Mouse (Mus musculus): Measurements from ENCODE around the gene Krtap19-2. TPM values are rescaled to one million over a fixed set of nuclear protein-coding genes. Genes with fewer than 3 reads are reported as not detected.

Krtap19-2 gene
- polyA plus RNA-seq (2014; fragmentation: Illumina TruSeq; extraction: RNeasy Lipid Tissue Mini Kit (QIAGEN cat#74804)) = not detected

GRCm38 (mm10) chr16:88874169-88874568, at the start of gene Krtap19-2:
TSS of gene Krtap19-2 (minus strand) at chr16:88874269.

GRCm38 (mm10) chr16:88896357-88896756, 22.3 kb upstream of the Krtap19-2 start, which contains the start of gene Krtap19-5:
TSS of gene Krtap19-5 (minus strand) at chr16:88896457.

DNA sequence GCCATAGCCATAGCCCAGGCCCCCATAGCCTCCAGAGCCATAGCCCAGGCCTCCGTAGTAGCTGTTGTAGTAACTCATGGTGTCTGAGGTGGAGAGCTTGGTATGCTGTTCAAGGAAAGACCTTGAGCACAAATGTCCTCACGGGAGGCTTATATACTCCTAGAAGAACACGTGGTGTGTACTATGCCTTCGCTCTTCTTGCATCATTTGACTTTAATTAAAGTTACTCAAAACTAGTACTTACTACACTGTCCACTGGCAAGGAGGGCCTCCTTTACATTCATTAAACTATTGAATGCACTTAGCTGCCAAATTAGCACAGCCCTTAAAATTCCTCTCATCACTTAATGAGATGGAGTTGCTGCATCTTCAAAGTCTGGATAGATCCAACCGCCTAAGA, 10.9 kb upstream of the Krtap19-2 start, which contains the start of gene Krtap19-4:
Gene Krtap19-4 (minus strand): TSS at position 101 of the 400 bp plus-strand sequence.

GRCm38 (mm10) chr16:88877938-88878337, 3.9 kb upstream of the Krtap19-2 start, which contains the start of gene Krtap19-3:
TSS of gene Krtap19-3 (minus strand) at chr16:88878038.

GRCm38 (mm10) chr16:88869311-88869710, 4.8 kb downstream of the Krtap19-2 start, which contains the start of gene Krtap19-1:
TSS of gene Krtap19-1 (minus strand) at chr16:88869411.

GRCm38 (mm10) chr16:88826095-88826652, 47.9 kb downstream of the Krtap19-2 start, which contains the start of gene Krtap14:
TSS of gene Krtap14 (minus strand) at chr16:88826145.

Other genes with a start within 250 kb of the Krtap19-2 start
- gene 2310079G19Rik, start 246.6 kb downstream of the Krtap19-2 start, polyA plus RNA-seq (2014; fragmentation: Illumina TruSeq; extraction: RNeasy Lipid Tissue Mini Kit (QIAGEN cat#74804)) = not detected
- not detected for gene Krtap26-1, start 226.5 kb downstream of the Krtap19-2 start, polyA plus RNA-seq (2014; fragmentation: Illumina TruSeq; extraction: RNeasy Lipid Tissue Mini Kit (QIAGEN cat#74804))
- gene Krtap27-1, start 202.6 kb downstream of the Krtap19-2 start, polyA plus RNA-seq (2014; fragmentation: Illumina TruSeq; extraction: RNeasy Lipid Tissue Mini Kit (QIAGEN cat#74804)) = not detected
- not detected for gene 2310061N02Rik, start 166.3 kb downstream of the Krtap19-2 start, polyA plus RNA-seq (2014; fragmentation: Illumina TruSeq; extraction: RNeasy Lipid Tissue Mini Kit (QIAGEN cat#74804))
- gene Krtap13-1, start 145.4 kb downstream of the Krtap19-2 start, polyA plus RNA-seq (2014; fragmentation: Illumina TruSeq; extraction: RNeasy Lipid Tissue Mini Kit (QIAGEN cat#74804)) = not detected
- gene Krtap13, start 122.6 kb downstream of the Krtap19-2 start, polyA plus RNA-seq (2014; fragmentation: Illumina TruSeq; extraction: RNeasy Lipid Tissue Mini Kit (QIAGEN cat#74804)) = not detected
- not detected for gene 2310034C09Rik, start 115.4 kb downstream of the Krtap19-2 start, polyA plus RNA-seq (2014; fragmentation: Illumina TruSeq; extraction: RNeasy Lipid Tissue Mini Kit (QIAGEN cat#74804))
- not detected for gene 2310057N15Rik, start 100.1 kb downstream of the Krtap19-2 start, polyA plus RNA-seq (2014; fragmentation: Illumina TruSeq; extraction: RNeasy Lipid Tissue Mini Kit (QIAGEN cat#74804))
- not detected for gene Gm5965, start 96.4 kb downstream of the Krtap19-2 start, polyA plus RNA-seq (2014; fragmentation: Illumina TruSeq; extraction: RNeasy Lipid Tissue Mini Kit (QIAGEN cat#74804))
- not detected for gene Gm20741, start 62.0 kb downstream of the Krtap19-2 start, polyA plus RNA-seq (2014; fragmentation: Illumina TruSeq; extraction: RNeasy Lipid Tissue Mini Kit (QIAGEN cat#74804))
- not detected for gene Krtap15, start 54.1 kb downstream of the Krtap19-2 start, polyA plus RNA-seq (2014; fragmentation: Illumina TruSeq; extraction: RNeasy Lipid Tissue Mini Kit (QIAGEN cat#74804))
- not detected for gene Krtap14, start 48.1 kb downstream of the Krtap19-2 start, polyA plus RNA-seq (2014; fragmentation: Illumina TruSeq; extraction: RNeasy Lipid Tissue Mini Kit (QIAGEN cat#74804))
- not detected for gene Krtap19-1, start 4.9 kb downstream of the Krtap19-2 start, polyA plus RNA-seq (2014; fragmentation: Illumina TruSeq; extraction: RNeasy Lipid Tissue Mini Kit (QIAGEN cat#74804))
- gene Krtap19-3, start 3.8 kb upstream of the Krtap19-2 start, polyA plus RNA-seq (2014; fragmentation: Illumina TruSeq; extraction: RNeasy Lipid Tissue Mini Kit (QIAGEN cat#74804)) = not detected
- not detected for gene Krtap19-4, start 10.8 kb upstream of the Krtap19-2 start, polyA plus RNA-seq (2014; fragmentation: Illumina TruSeq; extraction: RNeasy Lipid Tissue Mini Kit (QIAGEN cat#74804))
- gene Krtap19-5, start 22.2 kb upstream of the Krtap19-2 start, polyA plus RNA-seq (2014; fragmentation: Illumina TruSeq; extraction: RNeasy Lipid Tissue Mini Kit (QIAGEN cat#74804)) = not detected
- not detected for gene Krtap19-9b, start 58.0 kb upstream of the Krtap19-2 start, polyA plus RNA-seq (2014; fragmentation: Illumina TruSeq; extraction: RNeasy Lipid Tissue Mini Kit (QIAGEN cat#74804))
- not detected for gene Krtap16-3, start 88.6 kb upstream of the Krtap19-2 start, polyA plus RNA-seq (2014; fragmentation: Illumina TruSeq; extraction: RNeasy Lipid Tissue Mini Kit (QIAGEN cat#74804))
- gene Krtap22-2, start 136.5 kb upstream of the Krtap19-2 start, polyA plus RNA-seq (2014; fragmentation: Illumina TruSeq; extraction: RNeasy Lipid Tissue Mini Kit (QIAGEN cat#74804)) = not detected
- not detected for gene Gm10229, start 141.0 kb upstream of the Krtap19-2 start, polyA plus RNA-seq (2014; fragmentation: Illumina TruSeq; extraction: RNeasy Lipid Tissue Mini Kit (QIAGEN cat#74804))
- not detected for gene Krtap6-1, start 157.4 kb upstream of the Krtap19-2 start, polyA plus RNA-seq (2014; fragmentation: Illumina TruSeq; extraction: RNeasy Lipid Tissue Mini Kit (QIAGEN cat#74804))
- gene Gm10228, start 167.2 kb upstream of the Krtap19-2 start, polyA plus RNA-seq (2014; fragmentation: Illumina TruSeq; extraction: RNeasy Lipid Tissue Mini Kit (QIAGEN cat#74804)) = not detected
- not detected for gene Krtap6-5, start 173.6 kb upstream of the Krtap19-2 start, polyA plus RNA-seq (2014; fragmentation: Illumina TruSeq; extraction: RNeasy Lipid Tissue Mini Kit (QIAGEN cat#74804))
- gene 1110025L11Rik, start 189.7 kb upstream of the Krtap19-2 start, polyA plus RNA-seq (2014; fragmentation: Illumina TruSeq; extraction: RNeasy Lipid Tissue Mini Kit (QIAGEN cat#74804)) = not detected
- gene Krtap6-3, start 209.7 kb upstream of the Krtap19-2 start, polyA plus RNA-seq (2014; fragmentation: Illumina TruSeq; extraction: RNeasy Lipid Tissue Mini Kit (QIAGEN cat#74804)) = not detected